Mouse (Mus musculus): ENCODE measurements at regions not wholly inside any gene's neighbourhood (a gene's known extent, or its start where the extent isn't known, plus 50 kb on each side); places are given as distances from the start of the nearest gene placed in this dataset.
A peak's percentile ranks its signal among the peaks of the same experiment; 100 is the strongest.
"Not testable (repeated sequence)": the region's sequence is repeated elsewhere in the genome, so short reads cannot be mapped to it uniquely, and the experiment has no call there.

- no peak for DNase-seq
Measured at GRCm38 (mm10) chr6:7790040-7790439, 54.6 kb upstream of the C1galt1 start.

- DNase-seq, result peak in 1 of 2 experiments; percentile 6
Measured at GRCm38 (mm10) chr6:7789071-7789470, 55.6 kb upstream of the C1galt1 start.

DNA sequence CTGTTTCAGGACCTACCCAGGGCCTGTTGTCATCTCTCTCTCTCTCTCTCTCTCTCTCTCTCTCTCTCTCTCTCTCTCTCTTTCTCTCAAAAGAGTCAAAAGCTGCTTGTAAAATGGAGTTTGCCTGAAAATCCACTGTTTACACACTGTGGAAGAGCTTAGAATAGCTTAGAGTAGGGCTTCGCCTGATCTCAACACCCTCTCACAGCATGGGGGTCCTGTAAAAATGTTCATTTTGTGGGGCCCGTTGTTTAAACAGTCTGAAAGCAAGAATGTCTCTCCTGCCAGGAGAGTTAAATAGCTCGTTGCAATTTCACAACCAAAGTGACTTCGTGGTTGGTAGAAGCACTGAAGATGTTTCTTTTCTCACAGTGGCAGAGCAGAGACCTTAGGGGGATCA lies 59.2 kb upstream of the C1galt1 start:
- DNase-seq, result no peak

GRCm38 (mm10) chr6:7783059-7783458 lies 61.6 kb upstream of the C1galt1 start:
- no peak for DNase-seq

DNA sequence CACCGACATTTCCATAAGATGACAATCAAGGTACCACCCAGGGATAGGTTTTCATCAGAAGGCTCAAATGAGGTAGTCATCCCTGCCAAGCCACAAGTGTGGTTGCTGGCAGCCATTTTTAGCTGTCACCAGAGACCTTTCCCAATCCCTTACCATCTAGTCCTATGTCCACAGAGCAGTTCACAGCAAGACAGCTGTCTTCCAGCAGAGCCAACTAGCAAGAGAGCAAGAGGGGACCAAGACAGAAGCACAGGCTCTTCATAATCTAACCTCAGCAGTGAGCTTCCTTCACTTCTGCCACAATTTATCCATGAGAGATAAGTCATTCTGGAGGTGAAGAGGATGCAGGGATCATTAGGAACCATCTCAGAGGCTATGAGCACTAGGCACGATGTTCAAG lies 64.7 kb upstream of the C1galt1 start:
- DNase-seq, result no peak

DNA sequence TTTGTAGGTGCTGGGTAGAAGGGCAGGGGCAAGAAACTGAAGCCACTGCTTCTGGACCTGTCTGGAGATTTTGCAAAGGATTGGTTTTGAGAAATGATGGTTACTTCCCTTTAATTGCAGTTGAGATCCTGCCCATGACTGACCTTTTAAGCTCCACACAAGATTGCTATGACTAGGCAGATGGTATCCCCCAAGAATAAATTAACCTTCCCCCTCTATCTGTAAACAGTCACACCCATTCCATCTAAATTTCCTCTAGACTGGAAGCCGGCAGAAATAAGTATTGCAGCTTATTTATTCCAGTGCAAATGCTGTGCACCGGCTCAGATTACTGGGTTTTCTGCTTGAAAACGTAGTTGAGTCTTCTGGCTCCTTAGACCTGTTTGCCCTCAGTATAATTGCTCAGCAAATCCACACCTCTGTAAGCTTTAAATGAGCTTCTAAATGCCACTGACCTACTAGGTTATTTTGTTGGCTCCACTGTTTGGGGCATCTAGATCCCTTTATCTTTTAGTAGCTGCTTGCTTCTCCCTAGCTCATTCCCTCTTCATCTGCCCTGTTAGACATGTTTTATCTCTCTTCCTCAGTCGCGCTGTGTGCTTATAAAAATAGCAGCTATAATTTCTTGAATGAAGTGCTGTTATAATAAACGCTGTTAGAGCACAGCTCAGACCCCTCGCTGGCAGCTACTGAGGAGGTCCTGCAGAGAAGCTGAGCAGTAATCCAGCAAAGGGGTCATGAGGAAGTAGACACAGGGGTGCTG lies 65.8 kb upstream of the C1galt1 start:
- DNase-seq, result no peak

DNA sequence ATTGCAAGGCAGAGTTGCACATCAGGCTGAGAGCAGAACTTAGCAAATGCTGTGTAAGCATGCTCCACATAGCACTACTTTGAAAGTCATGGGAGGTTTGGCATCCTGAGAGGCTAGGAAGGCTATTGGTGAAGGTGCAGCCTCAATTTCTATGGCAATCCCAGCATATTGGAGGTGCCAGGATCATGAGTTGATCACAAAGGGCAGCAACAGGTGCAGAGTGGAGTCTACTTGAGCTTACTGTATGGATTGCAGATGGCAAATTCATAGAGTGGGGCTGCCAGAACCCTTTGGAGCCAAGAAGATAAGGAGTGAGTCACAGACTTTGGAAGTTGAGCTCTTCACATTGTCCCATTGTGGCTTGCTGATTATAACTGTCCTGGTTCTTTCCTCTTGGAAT lies 75.4 kb upstream of the Asns start:
- DNase-seq, result no peak

DNA sequence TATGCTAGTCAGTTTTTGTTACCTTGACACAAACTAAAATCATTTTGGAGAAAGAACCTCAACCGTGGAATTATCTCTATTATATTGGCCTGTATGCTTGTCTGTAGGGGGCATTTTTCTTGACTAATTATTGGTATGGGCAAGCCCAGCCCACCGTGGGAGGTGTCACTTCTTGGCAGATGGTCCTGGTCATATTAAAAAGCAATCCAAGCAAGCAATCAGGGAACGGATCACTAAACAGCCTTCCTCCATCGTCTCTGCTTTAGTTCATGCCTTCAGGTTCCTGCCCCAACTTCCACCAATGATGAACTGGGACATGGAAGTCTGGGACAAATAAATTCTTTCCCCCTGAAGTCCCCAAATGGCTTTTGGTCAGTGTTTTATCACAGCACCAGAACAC lies 74.6 kb upstream of the Asns start:
- no peak for DNase-seq

DNA sequence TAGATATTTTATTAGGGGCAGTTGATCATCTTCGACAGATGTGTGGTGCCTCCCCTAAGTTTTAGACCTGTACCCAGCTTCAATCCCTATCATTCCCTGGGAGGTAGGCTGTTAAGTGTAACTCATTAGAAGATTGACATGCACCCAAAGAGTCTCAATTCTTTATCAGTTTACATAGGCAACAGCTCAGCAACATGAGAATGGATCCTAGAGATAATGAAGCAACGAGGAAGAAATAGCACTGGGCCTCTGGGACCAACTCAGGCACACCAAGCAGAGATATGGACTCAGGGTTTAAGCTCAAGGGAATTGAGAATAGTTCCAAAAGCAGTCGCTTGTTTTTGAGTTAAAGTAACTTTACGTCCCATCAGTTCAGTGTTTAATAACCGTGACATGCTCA lies 66.3 kb upstream of the Asns start:
- DNase-seq, result no peak

DNA sequence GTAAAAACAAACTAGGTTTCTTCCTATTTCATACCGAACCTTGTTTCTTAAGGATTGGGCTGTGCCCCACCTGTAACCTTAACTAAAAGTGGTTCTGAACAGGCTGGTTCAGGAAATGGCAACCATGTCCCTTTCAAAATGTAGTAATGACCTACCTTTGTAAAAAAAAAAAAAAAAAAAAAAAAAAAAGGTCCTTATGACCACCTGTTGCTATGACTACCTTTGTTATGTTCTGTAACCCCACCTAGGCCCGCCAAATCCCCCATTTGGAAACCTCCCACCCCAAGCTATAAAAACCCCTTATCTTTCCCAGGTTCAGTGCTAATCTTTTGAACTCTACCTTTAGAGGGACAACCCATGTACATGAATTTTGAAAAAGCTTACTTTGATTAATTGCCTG lies 60.8 kb upstream of the Asns start:
- no peak for DNase-seq

DNA sequence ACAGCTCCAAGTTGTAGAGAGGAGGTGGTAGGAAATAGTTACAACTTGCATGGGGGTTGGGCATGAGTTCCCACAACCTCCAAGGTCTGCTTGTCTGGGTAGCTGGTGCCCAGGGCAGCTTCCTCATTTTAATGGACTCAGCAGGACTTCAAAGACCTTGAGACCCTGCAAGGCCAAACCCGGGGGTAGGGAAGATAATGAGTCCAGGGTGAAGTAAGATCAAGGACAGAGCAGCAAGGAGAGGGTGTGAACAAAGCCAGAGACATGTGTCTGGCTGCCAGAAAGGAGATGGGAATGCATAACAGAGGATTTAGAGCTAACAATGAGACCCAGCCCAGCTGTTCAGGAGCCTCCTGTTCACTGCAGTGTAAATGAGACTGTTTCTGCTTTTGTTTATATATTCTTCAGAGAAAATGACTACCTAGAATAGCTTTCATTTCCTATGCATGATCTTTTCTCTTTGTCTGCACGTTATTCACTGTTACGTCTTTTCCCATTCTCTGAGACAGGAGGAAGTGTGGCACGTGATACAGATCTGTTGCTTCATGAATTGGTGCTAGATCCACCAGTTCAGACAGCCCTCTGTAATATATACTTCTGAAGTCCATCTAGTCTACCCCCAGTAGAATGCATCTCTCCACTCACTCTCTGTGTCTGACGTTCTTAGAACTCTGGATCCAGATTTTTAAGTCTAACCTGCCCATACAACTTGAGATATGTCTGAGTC lies 60.0 kb upstream of the Asns start:
- no peak for DNase-seq

- no peak for DNase-seq
Measured at GRCm38 (mm10) chr6:7748536-7748935, 55.5 kb upstream of the Asns start.

GRCm38 (mm10) chr6:7744257-7744656 lies 51.2 kb upstream of the Asns start:
- not testable (repeated sequence) for DNase-seq
